Mouse (Mus musculus) lung, postnatal 0 days (tissue): ENCODE measurements at regions not wholly inside any gene's neighbourhood (a gene's known extent, or its start where the extent isn't known, plus 50 kb on each side); places are given as distances from the start of the nearest gene placed in this dataset.

ENCODE experiments used
- CTCF ChIP-seq: IDR thresholded peaks from 2 replicates; pipeline ENCODE4 v1.5.1; 2016; ENCODE audit warnings: antibody characterized with exemption, mild to moderate bottlenecking
- EP300 ChIP-seq: IDR thresholded peaks from 2 replicates; pipeline ENCODE4 v1.6.1; 2016; ENCODE audit warnings: antibody characterized with exemption, mild to moderate bottlenecking, control low read depth

- TF ChIP-seq CTCF (no peak), EP300 (no peak)
Observed at GRCm38 (mm10) chr2:92673064-92673813, 73.7 kb downstream of the Chst1 start.
